Mouse (Mus musculus): ENCODE measurements at regions not wholly inside any gene's neighbourhood (a gene's known extent, or its start where the extent isn't known, plus 50 kb on each side); places are given as distances from the start of the nearest gene placed in this dataset.

DNA sequence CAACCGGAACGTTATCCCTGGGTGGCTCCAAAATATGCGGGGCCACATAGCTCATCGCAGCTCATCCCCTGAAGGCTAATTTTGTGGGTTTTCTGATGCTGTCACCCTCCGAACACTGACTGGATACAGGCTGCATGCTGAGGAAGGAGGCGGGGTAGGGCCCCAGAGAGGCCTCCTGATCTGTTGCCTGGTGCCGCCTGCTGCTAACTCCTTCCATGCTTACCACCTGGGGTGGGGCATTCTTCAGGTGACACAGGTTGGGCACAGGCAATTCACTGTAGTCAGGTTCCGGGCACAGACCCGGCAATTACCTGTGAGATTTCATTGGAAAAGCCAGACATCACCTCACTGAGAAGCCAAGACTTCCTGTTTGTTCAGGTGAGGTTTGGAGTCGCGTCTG, 213.4 kb upstream of the Kazn start:
- TF ChIP-seq GATA1 (IDR thresholded peaks at IDR 0.05; ENCODE audit: low read length) (no peak), TAL1 (IDR thresholded peaks at IDR 0.05; ENCODE audit: low read length) (no peak)
